Mouse (Mus musculus) heart, adult 2 months (tissue): ENCODE data around the gene Gja4.

ENCODE experiments used
- CTCF ChIP-seq: fragments of 200-600 bp; IDR thresholded peaks from 2 replicates; pipeline ENCODE4 v1.8.1; 2022; ENCODE audit warnings: antibody characterized with exemption, mild to moderate bottlenecking, moderate library complexity
- EP300 ChIP-seq: fragments of 200-500 bp; IDR thresholded peaks from 2 replicates; pipeline ENCODE4 v1.6.1; 2011; ENCODE audit warnings: low read depth, low read length, control low read depth; ENCODE audit not compliant: insufficient read depth
- POLR2A ChIP-seq: fragments of 200-500 bp; IDR thresholded peaks from 2 replicates; pipeline ENCODE4 v1.6.1; 2011; ENCODE audit warnings: mild to moderate bottlenecking, low read depth, low read length, control low read depth; ENCODE audit not compliant: insufficient read depth

DNA sequence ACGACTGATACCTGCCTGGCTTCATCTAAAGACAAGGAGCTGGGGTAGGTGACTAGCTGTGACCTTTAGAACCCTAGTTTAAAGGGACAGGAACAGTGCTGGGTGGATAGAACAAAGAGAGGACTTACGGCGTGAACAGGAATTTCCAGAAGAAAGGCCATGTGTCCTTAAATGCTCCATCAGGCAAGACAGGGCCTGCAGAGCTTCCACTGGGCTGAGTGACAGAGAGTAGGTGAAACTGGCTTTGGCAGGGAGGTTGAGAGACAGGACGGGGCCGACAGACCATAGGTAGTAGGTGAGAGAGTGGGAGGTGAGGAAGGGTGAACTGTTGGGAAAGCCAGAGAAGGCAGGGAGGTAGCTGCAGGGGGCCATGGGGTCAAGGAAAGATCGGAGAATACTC lies 27.5 kb upstream of the Gja4 start:
- TF ChIP-seq CTCF (no peak), POLR2A (no peak), EP300 (no peak)
